Mouse (Mus musculus): ENCODE data around the gene Chd8. TPM values are rescaled to one million over a fixed set of nuclear protein-coding genes. Genes with fewer than 3 reads are reported as not detected.
A peak's percentile ranks its signal among the peaks of the same experiment; 100 is the strongest.

Gene Chd8
- polyA plus RNA-seq, 1 experiment from 2014 or later: 42.4 TPM

DNA sequence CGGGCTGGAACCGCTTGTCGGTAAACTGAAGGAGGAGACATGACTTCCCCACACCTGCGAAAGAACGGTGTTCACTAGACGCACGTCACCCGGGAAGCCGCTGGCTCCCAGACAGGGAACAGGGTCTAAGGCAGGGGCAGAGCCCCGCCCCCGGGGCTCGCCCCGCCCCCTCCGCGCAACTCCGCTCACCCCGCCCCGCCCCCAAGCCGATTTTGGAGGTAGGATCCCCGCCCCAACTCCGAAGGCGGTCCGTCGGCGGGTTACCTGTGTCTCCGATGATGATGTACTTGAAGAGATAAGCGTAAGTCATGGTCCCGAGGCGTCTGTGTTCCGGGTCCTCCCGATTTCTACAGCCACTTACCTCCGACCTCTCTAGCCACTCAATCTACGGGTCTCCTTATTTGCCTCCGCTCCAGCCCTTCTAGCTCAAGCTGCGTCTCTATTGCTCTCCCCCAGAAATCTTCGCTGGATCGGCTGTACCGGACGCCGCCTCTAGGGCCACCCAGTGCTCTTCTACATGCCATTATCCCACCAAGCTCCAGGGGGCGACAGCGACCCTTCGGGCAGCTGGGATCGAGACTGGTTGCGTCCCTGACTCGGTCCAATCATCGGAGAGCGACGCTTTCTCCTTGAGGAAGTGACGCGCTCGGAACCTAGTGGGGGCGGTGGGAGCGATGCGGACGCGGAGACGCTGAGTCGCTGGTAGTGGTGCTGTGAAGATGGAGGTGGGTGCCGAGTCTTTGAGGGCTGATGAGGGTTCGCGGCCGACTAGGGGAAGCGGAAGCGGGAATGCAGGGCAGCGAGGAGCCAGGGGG lies 21.6 kb upstream of the Chd8 start, which contains the start of the genes Tox4 and Rab2b:
Gene Tox4, plus strand, starts transcription at position 215 of the 815 bp plus-strand sequence.
Gene Rab2b, minus strand, starts transcription at position 614 of the 815 bp plus-strand sequence.
- Histone ChIP-seq H3K4me2 (ENCODE audit: low read length) (peak within 1 kb of the TSS; percentile 53), H3K9ac (replicated peaks; ENCODE audit: low read depth, low read length) (peak within 1 kb of the TSS; percentile 72), H3K27ac (ENCODE audit: low read length) (peak within 1 kb of the TSS; percentile 83), H3K4me1 (replicated peaks; ENCODE audit: control insufficient read depth, insufficient read depth, low read length) (peaks cover 8% of the 10 kb centered on the region), H3K9me3 (ENCODE audit: control insufficient read depth, low read length) (no peaks in the 10 kb centered on the region), H3K36me3 (ENCODE audit: control insufficient read depth, insufficient read depth) (no peaks in the 10 kb centered on the region), H3K4me3 (replicated peaks; ENCODE audit: low read length) (peak within 1 kb of the TSS; percentile 92), H3K27me3 (replicated peaks; ENCODE audit: control insufficient read depth, insufficient read depth, low read length) (no peaks in the 10 kb centered on the region)
- ATAC-seq: peak; percentile 98
- WGBS: under 1% methylated on average over 63 of the region's 66 CpGs

DNA sequence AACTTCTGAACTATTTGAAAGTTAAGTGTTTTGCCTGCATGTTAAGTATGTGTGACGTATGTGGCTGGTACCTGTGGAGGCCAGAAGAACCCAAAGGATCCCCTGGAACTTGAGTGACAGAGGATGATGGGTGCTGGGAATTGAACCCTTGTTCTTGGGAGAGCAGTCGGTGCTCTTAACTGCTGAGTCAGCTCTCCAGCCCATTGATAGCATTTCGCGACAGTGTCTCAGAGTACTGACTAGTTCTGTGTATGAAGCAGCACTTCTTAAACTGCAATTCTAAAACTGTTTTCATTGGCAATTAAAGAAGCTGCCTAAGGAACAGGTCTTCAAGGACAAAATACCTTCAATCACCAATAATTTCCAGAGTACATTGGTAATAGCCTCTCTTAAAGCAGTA lies 19.6 kb upstream of the Chd8 start:
- Histone ChIP-seq H3K4me1 (replicated peaks; ENCODE audit: control insufficient read depth, insufficient read depth, low read length) (peaks cover 8% of the 10 kb centered on the region), H3K9me3 (ENCODE audit: control insufficient read depth, low read length) (no peaks in the 10 kb centered on the region), H3K4me3 (replicated peaks; ENCODE audit: low read length) (no peak overlapping the region), H3K36me3 (ENCODE audit: control insufficient read depth, insufficient read depth) (peaks cover 2% of the 10 kb centered on the region; the same call in 1 of the 2 replicates), H3K9ac (replicated peaks; ENCODE audit: low read depth, low read length) (no peak overlapping the region), H3K27me3 (replicated peaks; ENCODE audit: control insufficient read depth, insufficient read depth, low read length) (no peaks in the 10 kb centered on the region), H3K4me2 (ENCODE audit: low read length) (no peak overlapping the region), H3K27ac (ENCODE audit: low read length) (no peak overlapping the region)
- WGBS: 89% methylated on average over 4 of the region's 4 CpGs
- ATAC-seq: no peak

DNA sequence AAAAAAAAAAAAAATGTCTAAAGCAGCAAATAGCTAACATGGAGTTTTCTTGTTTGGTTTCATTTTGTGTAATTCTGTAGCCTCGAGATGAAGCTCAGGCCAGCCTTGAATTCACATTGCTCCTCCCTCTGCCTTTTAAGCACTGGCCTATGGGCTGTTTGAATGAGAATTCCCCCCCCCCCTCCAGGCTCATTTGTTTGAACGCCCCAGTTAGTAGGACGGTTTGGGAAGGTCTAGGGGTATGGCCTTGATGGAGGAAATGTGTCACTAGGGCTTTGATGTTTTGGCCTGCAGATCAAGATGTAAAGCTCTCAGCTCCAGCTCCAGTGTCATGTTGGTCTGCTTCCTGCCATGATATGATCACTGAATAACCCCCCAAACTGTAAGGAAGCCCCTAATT lies 15.2 kb upstream of the Chd8 start:
- no peak overlapping the region for H3K4me2 ChIP-seq (ENCODE audit: low read length)
- H3K9ac ChIP-seq (replicated peaks; ENCODE audit: low read depth, low read length): no peak overlapping the region
- H3K36me3 ChIP-seq (ENCODE audit: control insufficient read depth, insufficient read depth): peaks cover 8% of the 10 kb centered on the region
- H3K4me3 ChIP-seq (replicated peaks; ENCODE audit: low read length): no peak overlapping the region
- no peaks in the 10 kb centered on the region for H3K9me3 ChIP-seq (ENCODE audit: control insufficient read depth, low read length)
- H3K27me3 ChIP-seq (replicated peaks; ENCODE audit: control insufficient read depth, insufficient read depth, low read length): no peaks in the 10 kb centered on the region
- H3K4me1 ChIP-seq (replicated peaks; ENCODE audit: control insufficient read depth, insufficient read depth, low read length): no peaks in the 10 kb centered on the region
- no peak overlapping the region for H3K27ac ChIP-seq (ENCODE audit: low read length)
- ATAC-seq: no peak
- WGBS: 69% methylated on average over 3 of the region's 3 CpGs

DNA sequence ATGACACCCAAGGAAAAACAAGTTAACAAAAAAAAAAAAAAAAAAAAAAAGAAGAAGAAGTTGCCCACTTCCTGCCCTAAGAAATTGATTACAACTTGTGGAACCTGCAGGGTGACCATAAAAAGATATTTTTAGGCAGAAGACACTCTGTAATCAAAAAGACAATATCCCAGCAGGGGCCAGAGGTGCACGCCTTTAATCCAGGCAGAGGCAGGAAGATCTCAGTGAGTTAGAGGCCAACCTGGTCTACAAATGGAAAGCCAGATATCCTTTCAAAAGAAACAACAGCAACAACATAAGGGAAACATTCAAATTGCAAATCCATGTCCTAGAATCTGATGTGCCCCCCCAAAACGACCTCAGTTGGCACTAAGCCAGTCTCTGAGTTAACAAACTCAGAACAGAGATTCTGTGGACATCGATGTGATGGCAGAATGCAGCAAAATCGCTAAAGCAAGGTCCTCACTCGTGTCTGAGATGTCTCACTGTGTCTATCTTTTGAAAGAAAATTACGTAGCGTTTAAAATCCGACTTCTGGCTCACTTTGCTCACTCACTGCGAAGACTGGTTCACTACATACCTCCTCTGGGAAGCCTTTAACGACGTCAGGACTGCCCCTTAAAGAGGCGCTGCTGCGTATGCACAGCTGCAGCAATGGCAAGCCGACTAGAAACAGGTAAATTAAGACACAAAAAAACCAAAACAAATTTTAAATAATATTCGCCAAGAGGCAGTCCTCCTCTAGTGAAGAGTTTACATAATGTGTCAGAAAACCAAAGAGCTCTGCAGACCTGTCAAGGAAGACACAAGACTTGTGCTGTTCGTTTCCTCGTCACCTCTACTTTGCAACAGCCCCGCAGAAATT lies 1.0 kb downstream of the Chd8 start:
- peaks cover 11% of the 10 kb centered on the region for H3K4me1 ChIP-seq (replicated peaks; ENCODE audit: control insufficient read depth, insufficient read depth, low read length)
- no peaks in the 10 kb centered on the region for H3K27me3 ChIP-seq (replicated peaks; ENCODE audit: control insufficient read depth, insufficient read depth, low read length)
- no peaks in the 10 kb centered on the region for H3K9me3 ChIP-seq (ENCODE audit: control insufficient read depth, low read length)
- peak overlapping the region; percentile 96 for H3K27ac ChIP-seq (ENCODE audit: low read length)
- H3K4me2 ChIP-seq (ENCODE audit: low read length): peak overlapping the region; percentile 88
- H3K9ac ChIP-seq (replicated peaks; ENCODE audit: low read depth, low read length): peak overlapping the region; percentile 93
- WGBS: 8% methylated on average over 18 of the region's 18 CpGs
- peak overlapping the region; percentile 86 for H3K4me3 ChIP-seq (replicated peaks; ENCODE audit: low read length)
- ATAC-seq: no peak
- H3K36me3 ChIP-seq (ENCODE audit: control insufficient read depth, insufficient read depth): no peaks in the 10 kb centered on the region

DNA sequence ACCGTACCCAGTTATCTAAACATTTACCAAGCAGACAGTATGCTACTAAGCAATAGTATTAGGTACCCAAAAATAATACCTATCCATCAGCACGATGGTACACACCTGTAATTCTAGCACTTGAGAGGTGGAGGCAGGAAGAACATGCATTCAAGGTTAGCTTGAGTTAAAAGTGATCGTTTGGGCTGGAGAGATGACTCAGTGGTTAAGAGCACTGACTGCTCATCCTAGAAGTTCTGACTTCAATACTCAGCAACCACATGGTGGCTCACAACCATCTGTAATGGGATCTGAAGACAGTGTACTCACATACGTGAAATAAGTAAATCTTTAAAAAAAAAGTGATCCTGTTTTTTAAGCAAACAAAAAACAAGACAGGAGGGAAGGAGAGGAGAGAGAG lies 11.5 kb downstream of the Chd8 start:
- no peaks in the 10 kb centered on the region for H3K36me3 ChIP-seq (ENCODE audit: control insufficient read depth, insufficient read depth)
- no peak overlapping the region for H3K4me2 ChIP-seq (ENCODE audit: low read length)
- peaks cover 12% of the 10 kb centered on the region for H3K4me1 ChIP-seq (replicated peaks; ENCODE audit: control insufficient read depth, insufficient read depth, low read length)
- 85% methylated on average over 4 of the region's 4 CpGs for WGBS
- no peak overlapping the region for H3K9ac ChIP-seq (replicated peaks; ENCODE audit: low read depth, low read length)
- no peaks in the 10 kb centered on the region for H3K9me3 ChIP-seq (ENCODE audit: control insufficient read depth, low read length)
- no peak overlapping the region for H3K27ac ChIP-seq (ENCODE audit: low read length)
- no peak overlapping the region for H3K4me3 ChIP-seq (replicated peaks; ENCODE audit: low read length)
- no peak for ATAC-seq
- H3K27me3 ChIP-seq (replicated peaks; ENCODE audit: control insufficient read depth, insufficient read depth, low read length): no peaks in the 10 kb centered on the region

DNA sequence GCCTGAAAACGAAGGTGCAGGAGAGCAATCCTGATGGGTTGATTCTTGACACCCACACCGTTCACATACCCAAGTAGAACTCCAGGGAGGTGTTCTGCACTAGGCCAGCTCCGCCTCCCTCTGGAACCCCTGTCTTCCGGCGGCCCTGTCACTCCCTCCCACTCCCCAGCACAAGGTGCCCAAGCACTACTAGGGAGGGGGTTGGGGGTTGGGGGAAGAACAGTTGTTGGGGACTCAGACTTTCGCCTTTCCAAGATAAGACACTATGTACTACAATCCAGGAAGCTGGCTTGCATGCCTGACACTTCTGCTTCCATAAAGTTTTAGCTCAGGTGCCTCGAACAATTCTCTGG lies 12.9 kb downstream of the Chd8 start:
- peak overlapping the region; percentile 87 for H3K4me3 ChIP-seq (replicated peaks; ENCODE audit: low read length)
- peaks cover 12% of the 10 kb centered on the region for H3K4me1 ChIP-seq (replicated peaks; ENCODE audit: control insufficient read depth, insufficient read depth, low read length)
- no peaks in the 10 kb centered on the region for H3K27me3 ChIP-seq (replicated peaks; ENCODE audit: control insufficient read depth, insufficient read depth, low read length)
- H3K36me3 ChIP-seq (ENCODE audit: control insufficient read depth, insufficient read depth): no peaks in the 10 kb centered on the region
- H3K4me2 ChIP-seq (ENCODE audit: low read length): peak overlapping the region; percentile 63
- 8% methylated on average over 7 of the region's 7 CpGs for WGBS
- H3K9ac ChIP-seq (replicated peaks; ENCODE audit: low read depth, low read length): peak overlapping the region; percentile 74
- ATAC-seq: no peak; the same call in 1 of the 2 replicates
- H3K27ac ChIP-seq (ENCODE audit: low read length): peak overlapping the region; percentile 63
- no peaks in the 10 kb centered on the region for H3K9me3 ChIP-seq (ENCODE audit: control insufficient read depth, low read length)

DNA sequence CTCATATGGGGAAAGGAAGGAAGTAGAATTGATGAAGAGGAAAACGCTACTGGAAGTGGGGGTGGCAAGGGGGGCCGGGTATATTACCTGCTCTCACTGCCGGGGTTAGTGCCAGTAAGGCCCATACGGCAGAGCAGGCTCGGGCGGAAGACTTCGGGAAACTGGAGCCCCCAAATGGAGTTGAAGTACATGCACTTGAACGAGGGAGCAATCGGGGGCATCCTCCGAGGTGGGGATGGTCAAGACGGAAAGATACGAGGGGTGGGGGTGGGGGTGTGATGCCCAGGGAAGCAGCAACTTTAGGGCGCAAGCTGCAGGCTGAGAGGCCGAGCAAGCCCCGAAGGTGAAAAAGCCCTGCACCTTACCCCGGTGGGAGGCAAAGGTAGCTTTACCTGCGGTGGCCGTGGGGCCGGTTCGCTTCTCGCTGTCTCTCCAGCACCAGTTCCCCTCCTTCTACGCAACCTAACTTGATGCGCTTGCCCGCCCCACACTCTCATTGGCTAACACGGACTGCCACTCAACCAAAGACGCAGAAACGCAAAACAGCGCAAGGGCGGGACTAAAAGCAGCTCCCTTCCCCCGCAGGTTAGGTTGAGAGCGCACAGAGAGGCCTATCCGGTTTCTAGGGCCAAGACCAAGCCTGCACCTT lies 13.4 kb downstream of the Chd8 start:
- H3K9me3 ChIP-seq (ENCODE audit: control insufficient read depth, low read length): no peaks in the 10 kb centered on the region
- no peaks in the 10 kb centered on the region for H3K36me3 ChIP-seq (ENCODE audit: control insufficient read depth, insufficient read depth)
- peaks cover 12% of the 10 kb centered on the region for H3K4me1 ChIP-seq (replicated peaks; ENCODE audit: control insufficient read depth, insufficient read depth, low read length)
- ATAC-seq: peak; percentile 99
- peak overlapping the region; percentile 87 for H3K4me3 ChIP-seq (replicated peaks; ENCODE audit: low read length)
- peak overlapping the region; percentile 63 for H3K4me2 ChIP-seq (ENCODE audit: low read length)
- H3K27ac ChIP-seq (ENCODE audit: low read length): peak overlapping the region; percentile 63
- no peaks in the 10 kb centered on the region for H3K27me3 ChIP-seq (replicated peaks; ENCODE audit: control insufficient read depth, insufficient read depth, low read length)
- peak overlapping the region; percentile 81 for H3K9ac ChIP-seq (replicated peaks; ENCODE audit: low read depth, low read length)
- WGBS: under 1% methylated on average over 32 of the region's 32 CpGs

DNA sequence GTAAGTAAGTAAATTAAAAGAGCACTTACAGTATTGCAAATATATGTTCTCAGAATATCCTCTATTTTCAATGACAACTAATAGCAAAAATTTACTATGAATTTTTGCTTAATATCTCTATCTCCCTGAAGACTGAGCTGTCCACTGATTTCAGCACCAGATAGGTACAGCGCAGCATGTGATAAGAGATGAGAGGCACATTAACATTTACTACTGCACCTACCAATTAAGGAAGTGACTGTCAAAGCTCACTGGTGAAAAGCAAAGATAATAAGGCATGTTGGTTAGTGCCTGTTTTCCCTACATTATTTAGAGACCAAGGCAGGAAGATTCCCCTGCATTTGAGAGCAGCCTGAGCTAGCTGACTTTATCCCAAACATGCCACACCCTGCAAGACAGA lies 21.4 kb downstream of the Chd8 start:
- no peaks in the 10 kb centered on the region for H3K4me1 ChIP-seq (replicated peaks; ENCODE audit: control insufficient read depth, insufficient read depth, low read length)
- H3K4me3 ChIP-seq (replicated peaks; ENCODE audit: low read length): no peak overlapping the region
- no peak overlapping the region for H3K27ac ChIP-seq (ENCODE audit: low read length)
- peaks cover 41% of the 10 kb centered on the region for H3K36me3 ChIP-seq (ENCODE audit: control insufficient read depth, insufficient read depth)
- no peaks in the 10 kb centered on the region for H3K27me3 ChIP-seq (replicated peaks; ENCODE audit: control insufficient read depth, insufficient read depth, low read length)
- no peaks in the 10 kb centered on the region for H3K9me3 ChIP-seq (ENCODE audit: control insufficient read depth, low read length)
- H3K4me2 ChIP-seq (ENCODE audit: low read length): no peak overlapping the region
- ATAC-seq: no peak
- no peak overlapping the region for H3K9ac ChIP-seq (replicated peaks; ENCODE audit: low read depth, low read length)
- 94% methylated on average over 1 of the region's 1 CpGs for WGBS

DNA sequence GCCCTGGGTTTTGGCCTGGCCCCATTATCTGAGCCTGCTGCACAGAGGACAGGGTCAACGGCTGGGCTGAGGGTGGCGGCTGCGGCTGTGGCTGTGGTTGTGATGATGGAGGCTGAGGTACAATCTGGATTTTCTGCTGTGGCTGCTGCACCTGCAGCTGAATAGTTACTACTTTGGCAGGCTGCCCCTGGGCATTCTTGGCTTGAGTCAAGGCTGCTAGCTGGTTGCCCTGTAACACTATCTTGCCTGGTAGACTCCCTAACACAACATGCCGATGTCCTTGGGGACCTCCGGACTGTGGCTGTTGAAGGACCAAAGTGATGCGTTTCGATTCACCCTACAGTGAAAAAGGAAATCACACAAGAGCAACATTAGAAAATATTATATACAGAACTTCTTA lies 22.4 kb downstream of the Chd8 start:
- no peaks in the 10 kb centered on the region for H3K4me1 ChIP-seq (replicated peaks; ENCODE audit: control insufficient read depth, insufficient read depth, low read length)
- no peaks in the 10 kb centered on the region for H3K27me3 ChIP-seq (replicated peaks; ENCODE audit: control insufficient read depth, insufficient read depth, low read length)
- no peak for ATAC-seq
- H3K36me3 ChIP-seq (ENCODE audit: control insufficient read depth, insufficient read depth): peaks cover 51% of the 10 kb centered on the region
- H3K9ac ChIP-seq (replicated peaks; ENCODE audit: low read depth, low read length): no peak overlapping the region
- no peak overlapping the region for H3K27ac ChIP-seq (ENCODE audit: low read length)
- 96% methylated on average over 7 of the region's 7 CpGs for WGBS
- H3K4me3 ChIP-seq (replicated peaks; ENCODE audit: low read length): no peak overlapping the region
- H3K4me2 ChIP-seq (ENCODE audit: low read length): no peak overlapping the region
- no peaks in the 10 kb centered on the region for H3K9me3 ChIP-seq (ENCODE audit: control insufficient read depth, low read length)
